Mouse (Mus musculus): ENCODE measurements at regions not wholly inside any gene's neighbourhood (a gene's known extent, or its start where the extent isn't known, plus 50 kb on each side); places are given as distances from the start of the nearest gene placed in this dataset.

DNA sequence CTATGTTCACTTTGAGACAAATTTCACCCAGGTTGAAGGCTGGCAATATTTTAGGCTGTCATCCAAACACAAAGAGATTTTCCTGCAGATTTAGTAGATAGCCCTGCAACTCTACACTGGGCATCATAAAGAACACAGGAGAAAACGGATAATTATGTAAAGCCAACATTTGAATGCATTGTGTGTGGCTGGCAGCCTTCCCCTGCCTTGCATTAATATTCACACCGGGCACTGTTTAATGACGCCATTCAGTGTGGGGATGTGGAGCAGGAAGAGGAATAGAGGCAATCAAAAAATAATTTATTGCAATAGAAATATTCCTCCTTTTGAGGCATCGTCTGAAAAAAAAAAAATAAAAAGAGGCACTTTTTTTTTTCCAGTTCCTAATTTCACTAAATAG is 105.7 kb downstream of the Samd5 start:
- DNase-seq: no peak

DNA sequence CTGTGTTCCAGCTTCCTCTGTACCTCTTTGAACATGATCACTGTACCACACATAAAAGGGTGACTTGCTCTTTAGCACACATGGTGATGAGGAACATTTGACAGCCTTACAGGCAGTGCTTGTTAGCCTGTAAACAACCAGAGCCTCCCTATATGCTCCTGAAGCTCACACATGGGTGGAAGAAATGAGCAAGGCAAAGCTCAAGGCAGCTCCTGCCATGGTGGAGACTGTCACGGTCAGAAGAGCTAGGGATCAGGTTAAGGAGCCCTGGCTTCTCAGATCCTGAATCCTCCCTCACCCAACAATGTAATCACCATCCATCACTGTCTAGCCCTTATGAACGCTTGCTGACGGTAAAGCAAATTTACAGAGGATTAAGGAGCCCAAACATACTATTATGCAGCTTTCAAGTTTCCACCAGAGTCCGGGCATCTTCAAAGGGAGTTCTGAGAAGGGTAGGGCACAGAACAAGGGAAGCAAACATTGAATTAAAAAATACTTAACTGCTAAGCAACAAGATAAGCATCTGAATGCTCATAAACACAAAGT is 117.4 kb downstream of the Samd5 start:
- DNase-seq: no peak

DNA sequence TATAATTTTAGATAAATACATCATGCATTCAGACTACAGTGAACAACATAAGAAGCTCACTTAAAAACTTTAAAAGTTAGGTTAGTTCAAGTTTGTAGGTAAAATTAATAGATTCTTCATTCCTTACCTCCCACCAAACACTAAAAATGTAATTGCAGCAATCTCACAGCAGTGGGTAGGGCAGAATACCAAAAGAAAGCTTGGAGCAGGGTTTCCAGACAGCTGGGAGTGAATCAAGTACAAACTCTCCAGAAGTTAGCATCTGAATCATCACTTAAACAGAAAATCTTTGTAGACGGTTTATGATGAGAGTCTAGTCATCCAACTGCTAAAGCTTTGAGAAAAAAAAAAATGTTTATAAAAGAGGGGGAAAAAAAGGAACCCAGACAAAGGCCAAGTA is 117.9 kb downstream of the Samd5 start:
- DNase-seq: no peak

DNA sequence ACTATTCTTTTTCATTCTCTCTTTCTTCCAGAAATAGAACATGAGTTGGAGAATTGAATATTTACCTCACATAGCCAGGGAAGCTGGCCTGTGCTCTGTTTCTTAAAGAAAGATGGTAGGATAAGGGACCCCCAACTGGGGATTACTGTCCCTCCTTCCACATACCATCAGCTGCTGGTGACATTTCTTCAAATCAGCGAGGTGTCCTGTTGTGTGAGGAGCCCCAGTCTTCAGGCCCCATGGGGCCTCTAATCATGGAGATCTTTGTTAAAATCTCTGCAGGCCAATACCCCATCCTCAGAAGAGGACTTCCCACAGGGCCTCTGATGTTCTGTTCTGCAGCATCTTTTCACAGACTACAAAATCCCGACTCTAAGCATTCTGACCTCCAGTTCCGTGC is 121.1 kb downstream of the Samd5 start:
- no peak for DNase-seq

DNA sequence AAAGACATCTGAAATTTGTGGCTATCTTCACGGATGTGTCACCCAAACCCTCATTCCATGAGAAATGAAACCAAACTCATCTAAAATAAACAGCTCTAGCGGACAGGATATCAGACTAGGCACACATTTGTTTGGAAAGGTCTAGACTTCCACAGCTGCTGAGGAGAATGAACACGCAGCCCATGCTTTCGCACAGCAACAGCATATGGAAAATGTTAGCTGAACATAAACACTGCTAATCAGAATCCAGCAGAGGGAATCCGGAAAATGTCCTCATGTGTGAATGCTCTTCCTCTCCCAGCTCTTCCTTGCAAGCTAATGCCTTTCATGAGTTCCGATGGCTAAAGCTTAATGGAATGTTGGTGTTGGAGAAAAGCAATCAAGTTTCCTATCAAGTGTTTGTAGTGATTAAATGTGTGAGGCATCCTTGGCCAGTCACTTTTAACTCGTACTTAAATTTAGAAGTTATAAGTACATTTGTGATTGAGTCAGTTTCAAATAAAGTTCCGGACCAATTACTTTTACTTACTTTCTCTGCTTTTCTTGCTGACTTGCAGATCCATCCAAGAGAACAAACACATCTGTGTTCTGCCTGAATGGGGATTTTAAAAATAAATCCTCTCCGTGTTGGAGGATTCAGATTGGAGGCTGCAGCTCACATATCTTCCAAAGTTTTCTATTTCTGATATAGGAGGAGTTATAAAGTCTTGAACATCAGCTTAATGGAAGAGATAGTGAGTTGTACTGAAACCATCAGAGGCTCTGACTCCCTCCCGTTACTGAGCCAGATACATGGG is 124.9 kb downstream of the Samd5 start:
- no peak for DNase-seq

DNA sequence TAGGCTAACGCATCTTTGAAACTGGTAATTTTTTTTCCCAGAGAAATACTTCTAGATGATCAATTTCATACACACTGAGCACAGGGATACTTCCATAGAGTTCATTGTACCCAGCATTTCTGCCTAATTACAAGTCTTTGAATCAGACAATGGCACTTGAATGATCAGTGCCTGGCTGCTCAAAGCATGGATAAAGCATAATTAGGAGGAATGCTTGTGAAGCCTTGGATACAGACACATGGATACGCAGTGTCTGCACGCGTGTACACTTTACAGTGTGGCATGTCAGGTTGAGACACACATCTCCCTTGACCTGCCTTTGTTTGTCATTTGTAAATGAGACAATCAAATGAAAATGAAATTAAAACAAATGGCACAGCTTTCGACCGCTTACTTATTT is 129.2 kb downstream of the Samd5 start:
- DNase-seq: no peak

DNA sequence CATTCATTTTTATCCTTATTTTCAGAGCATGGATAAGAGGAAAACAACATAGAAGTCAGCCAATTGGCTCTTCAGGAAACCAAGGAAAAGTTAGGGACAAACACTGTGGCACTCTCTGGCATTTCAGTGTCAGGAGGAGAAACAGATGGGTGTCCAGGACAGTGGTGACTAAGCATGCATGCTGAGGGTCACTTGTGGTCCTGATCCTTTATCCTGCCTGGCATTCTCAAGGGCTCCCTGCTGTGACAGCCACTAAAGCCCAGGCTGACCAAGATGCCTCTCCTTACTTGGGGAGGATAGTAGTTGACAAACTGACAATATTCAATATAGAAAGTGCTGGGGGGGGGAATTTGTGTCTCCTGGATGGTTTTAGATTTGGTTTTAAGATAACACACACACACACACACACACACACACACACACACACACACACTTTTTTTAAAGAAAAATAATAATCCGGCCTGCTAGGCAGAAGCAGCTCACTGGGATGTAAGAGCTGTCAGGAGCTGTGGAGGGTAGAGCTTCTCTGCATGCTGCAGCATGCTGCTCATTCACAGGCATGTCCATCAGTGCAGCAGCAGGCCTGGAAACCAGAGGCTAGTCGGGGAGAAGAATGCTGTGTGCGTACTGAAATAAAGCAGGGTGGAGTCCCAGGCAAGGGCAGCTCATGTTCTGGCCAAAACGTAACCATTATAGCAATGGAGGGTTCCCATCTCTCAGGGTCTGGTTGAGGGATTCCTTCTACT is 130.8 kb downstream of the Samd5 start:
- DNase-seq: no peak

DNA sequence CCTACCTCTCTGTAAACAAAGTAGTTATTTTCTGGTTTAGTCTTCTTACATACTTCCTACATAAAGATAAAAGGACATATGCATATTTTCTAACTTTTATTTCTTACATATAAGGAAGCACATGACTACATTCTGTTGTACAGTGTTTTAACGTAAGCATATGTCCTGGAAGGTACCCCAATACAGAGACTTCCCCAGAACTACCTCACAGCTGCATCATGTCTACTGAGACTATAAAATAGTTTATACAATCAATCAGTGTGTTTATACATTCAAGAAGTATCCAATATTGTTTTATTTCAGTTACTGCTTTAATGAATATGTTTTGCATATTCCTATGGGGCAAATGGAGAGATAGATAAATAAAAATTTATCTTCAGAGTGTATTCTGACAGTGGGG is 133.4 kb downstream of the Samd5 start:
- no peak for DNase-seq

DNA sequence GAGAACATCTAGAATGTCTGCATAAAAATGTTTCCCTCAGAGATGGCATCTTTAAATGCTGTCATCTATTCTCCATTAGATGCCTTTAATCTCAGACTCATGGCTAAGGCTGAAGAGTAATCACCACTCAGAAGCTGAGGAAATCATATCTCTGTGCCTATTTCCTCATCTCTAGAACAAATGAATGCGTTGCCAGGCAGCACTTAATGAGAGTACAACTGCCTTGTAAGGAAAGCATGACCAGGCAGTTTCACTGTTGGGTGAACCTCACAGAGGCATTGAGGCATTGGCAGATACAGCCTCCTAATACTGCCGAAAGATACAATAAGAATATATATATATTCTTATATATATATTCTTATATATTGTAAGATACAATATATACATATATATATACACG is 137.3 kb downstream of the Samd5 start:
- no peak for DNase-seq

DNA sequence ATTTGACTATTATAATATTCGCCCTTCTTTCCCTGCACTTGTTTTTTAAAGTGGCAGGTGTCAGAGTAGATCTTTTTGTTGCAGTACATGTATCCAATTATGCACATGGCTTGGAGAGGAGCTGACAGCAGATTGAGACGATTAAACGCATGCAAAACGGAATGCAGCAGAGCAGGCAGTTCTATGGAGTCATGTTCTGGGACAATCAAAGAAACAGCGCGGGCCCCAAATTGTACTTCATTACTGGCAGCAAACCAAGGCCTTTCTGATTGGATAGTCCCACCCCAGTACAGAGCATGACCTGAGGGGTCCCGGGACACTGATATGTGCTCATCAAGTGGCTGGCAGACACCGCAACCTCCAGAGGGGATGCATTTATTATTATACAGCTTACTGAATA is 140.5 kb downstream of the Samd5 start:
- DNase-seq: no peak

DNA sequence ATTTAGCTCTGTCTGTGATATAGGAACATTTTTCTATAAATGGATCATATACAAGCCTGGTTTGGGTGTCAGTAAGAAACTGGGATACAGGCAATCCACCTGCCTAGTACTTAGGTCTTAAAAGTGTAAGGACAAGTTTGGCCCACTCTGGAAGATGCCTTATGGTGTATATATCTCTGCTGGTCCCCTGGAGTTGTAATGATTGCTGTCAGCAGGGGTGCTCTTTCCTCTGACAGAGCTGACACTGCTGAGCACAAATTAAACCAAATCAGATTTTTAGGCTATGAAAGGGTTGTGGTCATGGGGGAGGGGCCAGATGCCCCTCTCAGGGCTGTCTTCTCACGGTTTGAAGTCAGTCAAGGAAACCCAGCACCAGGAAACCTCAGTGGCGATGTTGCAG is 141.7 kb downstream of the Samd5 start:
- no peak for DNase-seq

DNA sequence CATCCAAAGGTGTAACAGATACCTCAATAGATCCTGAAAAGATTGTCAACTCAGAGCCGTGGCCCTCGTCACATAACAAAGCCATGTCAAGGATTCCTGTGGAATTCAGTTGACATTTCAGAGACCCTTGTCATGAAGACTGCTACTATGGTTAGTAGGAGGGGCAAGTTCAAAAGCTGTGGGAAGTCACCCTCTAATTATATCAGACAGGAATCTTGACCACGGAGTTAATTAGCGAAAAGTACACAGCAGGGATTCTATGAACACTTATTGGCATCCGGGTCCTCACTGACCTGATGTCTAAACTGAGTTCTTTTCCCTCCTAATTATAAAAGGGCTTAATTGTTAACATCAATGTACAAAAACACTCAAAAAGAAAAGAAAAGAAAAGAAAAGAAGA is 143.1 kb downstream of the Samd5 start:
- no peak for DNase-seq

DNA sequence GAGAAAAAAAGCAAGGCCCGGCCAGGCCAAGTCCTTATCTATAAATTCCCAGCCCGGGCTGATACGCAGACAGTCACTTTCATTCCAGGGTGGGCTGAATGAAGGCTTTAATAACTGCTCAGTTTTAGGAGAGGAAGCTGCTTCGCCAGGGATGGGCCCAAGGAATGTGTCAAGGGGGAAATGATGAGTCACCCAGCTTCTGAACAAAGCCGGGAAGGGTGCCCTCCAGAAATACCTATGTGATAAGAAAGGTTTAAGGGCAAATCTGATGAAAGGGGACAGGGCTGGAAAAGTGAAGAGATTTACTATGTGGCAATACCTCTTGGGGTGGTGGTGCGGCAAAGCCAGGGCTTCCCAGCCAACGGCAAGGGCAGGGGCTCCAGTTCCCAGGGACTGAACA is 145.6 kb downstream of the Samd5 start:
- DNase-seq: no peak

DNA sequence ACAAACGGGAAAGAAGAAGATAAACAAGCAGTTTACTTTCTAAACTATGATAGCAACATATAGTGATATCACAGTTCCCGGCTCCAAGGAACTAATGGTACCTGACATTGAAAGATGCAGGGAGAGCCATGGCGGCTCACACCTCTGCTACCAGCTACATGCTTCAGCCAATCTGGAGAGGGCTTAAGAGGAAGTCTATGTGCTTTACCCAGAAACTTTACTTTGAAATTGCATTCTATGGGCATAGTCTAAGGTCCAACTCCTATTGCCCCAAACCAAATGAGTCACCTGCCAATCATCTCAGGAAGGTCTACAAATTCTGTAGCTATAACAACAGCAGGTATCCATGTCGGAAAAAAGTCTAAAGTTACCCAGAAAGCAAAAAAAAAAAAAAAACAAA is 146.9 kb downstream of the Samd5 start:
- DNase-seq: no peak

DNA sequence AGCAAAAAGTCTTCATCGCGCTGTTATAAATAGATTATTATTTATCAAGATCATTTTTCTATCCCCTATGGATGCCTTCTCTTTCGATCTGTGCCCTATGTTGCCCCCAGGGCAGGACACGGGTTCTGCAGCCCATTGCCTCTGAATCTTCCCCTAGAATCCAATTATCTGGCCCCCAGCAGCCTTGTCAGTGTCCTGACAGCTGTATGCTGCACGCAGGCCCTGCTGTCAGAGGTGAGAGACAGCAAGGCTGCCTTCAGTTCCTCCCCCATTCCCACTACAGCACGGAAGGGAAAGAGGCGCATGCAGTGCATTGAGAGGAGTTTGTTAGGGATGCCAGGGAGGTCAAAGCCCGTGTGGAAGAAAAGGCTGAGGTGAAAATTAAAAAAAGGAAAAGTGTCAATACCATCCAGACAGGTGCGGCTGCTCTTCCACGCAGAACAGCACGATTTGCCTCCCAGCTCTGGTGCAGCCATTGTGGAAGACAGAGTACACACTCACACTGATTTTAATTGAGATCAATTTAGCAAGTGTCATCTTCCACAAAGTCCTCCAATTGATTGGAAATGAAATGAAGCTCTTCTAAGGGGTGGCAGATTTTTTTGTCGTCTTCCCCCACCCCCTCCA is 165.1 kb downstream of the Samd5 start:
- DNase-seq: no peak

DNA sequence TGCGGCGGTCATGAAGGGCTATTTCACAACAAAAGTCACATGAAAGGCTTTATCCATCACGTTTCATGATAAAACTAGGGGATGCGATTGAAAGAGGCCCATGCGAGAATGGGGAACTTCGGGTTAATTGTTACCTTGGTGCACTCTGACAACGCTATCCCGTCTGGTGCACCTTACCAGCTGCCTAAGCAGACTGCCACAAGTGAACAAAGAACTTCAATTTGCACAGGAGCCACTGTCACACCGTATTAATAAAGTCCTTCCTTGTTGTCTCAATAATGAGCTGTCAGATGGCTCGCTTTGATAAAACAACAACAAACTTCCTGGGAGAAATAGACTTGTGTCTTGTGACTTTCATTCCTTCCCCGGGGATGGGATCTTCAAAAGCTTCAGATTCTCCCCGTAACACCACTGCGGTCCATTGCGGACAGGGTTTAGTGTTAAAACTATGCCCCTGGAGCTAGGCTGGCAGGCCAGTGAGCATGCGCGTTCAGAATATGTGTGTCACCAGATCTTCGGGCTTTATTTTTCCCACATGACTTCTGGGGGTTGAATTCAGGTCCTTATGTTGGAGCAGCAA is 165.8 kb downstream of the Samd5 start:
- DNase-seq: no peak

DNA sequence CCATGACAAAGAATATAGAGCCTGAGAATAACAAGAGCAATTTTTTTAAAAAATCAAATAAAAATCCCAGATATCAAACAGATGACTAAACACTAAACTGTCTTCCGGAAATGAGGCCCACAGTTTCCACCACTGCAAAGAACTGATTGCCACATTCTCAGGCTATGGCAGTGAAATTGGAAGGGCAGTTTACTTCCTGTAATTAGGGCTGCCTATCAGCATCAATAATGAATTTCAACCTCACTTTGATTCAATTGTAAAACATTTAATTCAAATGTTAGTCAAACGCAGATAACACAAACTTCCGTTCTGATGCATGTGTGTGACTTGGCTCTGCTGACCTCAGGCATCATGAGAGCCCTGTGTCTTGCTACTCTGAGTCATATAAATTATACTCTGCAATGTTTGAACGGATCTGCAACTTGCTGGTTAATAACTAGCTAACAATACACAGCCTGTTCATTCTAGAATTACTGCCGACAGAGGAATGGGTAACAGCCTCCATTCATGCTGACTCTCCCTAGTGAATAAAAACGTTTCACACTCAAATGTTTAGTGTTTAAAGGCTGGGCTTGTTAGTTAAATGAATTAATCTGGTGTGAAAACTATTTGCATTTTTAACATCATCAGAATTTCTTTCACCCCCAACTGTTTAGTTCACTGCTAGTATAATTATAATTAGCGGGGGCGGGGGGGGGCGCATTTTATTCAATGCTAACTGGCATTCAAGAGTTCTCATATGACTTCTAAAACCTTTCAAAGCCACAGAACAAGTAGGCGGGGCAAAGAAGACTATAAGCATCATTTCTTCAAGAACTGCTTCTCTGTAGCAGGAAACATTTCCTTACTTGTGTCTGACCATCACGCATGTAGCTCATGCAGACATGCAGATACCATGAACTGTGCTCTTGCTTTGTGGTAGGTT is 171.2 kb downstream of the Samd5 start:
- no peak for DNase-seq

DNA sequence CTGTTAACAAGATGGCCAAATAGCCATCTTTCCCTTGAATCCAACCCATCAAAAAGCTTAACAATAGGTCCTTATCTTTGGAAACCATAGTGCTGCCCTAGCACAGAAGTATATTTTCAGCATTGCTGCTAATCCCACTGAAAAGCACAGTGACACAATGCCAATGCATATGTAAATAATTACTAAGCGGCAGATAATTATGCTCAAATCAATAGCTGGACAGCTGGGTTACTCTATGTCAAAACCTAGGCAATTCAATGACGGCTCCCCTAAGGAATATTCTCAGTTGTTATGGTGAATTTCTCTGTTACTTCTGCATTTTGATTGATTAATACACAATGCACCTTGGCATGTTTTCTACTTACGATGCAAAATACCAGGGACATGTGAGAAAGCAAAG is 176.5 kb downstream of the Samd5 start:
- no peak for DNase-seq

DNA sequence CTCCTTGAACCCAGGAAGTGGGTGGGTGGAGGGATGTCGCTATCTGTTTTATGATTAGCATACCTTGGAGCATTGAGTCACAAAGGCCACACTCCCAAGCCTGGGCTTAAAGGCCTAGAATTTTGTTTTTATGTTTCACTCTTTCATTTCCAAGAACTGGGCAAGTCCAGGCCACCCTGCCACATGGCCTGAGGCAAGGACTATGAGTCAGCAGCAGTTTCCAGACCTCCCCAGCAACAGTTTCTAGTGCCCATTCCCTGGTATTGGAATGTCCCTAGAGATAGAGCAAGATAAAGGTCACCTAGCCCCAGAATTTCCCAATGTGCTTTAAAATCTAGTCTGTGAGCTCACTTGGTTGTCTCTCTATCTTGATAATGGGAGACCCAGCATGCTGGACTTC is 178.0 kb downstream of the Samd5 start:
- DNase-seq: no peak

DNA sequence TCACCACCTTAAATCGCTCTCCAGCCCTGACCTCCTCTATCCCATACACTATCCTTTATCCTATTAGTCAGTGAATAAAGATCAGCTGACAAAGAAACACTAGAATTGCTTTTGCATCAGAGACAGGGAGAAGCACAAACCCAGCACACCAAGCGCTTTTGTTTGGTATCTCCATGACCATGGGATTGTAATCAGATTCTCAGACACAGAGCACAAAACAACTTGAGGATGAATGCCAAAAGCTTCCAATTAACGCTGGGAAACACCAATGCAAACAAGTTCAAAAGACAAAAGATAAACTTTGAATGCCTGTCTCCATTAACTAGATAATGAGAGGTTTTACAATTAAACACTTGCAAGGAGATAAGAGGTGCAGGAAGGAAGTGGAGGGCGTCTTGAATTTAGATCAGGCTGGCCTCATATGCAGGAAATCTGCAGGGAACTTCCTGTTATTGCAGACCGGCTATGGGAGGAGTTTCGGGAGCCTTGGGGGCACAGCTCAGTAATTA is 179.8 kb downstream of the Samd5 start:
- no peak for DNase-seq

DNA sequence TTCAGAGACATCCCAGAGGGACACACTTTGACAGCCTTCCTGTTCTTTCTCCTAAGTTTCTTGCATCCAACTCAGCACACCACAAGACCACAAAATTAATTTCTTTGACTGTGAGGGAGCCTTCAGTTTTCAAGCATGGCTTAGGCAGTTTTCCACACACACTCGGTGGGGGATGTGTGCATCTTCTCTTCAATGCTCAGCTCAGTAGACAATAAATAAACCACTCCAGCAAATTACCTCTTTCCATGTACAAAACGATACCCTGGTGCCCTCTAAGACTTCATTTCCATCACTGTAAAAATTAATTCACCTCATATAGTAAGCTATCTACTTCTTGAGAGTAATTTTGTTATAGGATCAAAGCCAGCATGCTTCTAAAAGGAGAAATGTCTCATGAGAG is 184.6 kb downstream of the Samd5 start:
- no peak for DNase-seq

DNA sequence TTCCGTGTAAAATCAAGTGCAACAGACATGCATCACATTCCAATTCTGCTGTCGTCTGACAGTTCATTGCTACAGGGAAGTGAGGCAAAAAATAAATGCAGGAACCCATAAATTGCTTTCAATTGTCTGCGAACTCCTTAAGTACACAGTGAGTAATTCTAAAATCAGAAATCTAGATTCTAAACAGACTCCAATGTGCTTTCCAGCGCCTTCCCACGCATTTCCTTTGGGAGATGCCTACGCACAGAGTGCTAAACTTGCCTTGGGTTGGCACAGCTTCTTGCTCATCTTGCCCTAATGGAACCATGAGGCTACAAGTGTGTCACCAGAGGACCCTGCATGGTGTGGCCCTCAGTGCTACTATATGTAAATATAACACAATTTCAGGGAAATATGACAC is 212.6 kb downstream of the Samd5 start:
- no peak for DNase-seq

Measured in thymus, postnatal 25 days (tissue).